Mouse (Mus musculus) cerebellum, adult 9-10 months (tissue): ENCODE measurements around the gene Cerkl.
A peak's percentile ranks its signal among the peaks of the same experiment; 100 is the strongest.

ENCODE experiments used
- DNase-seq: peaks from one replicate; pipeline ENCODE4 v3.0.0; 2022

Cerkl gene

DNA sequence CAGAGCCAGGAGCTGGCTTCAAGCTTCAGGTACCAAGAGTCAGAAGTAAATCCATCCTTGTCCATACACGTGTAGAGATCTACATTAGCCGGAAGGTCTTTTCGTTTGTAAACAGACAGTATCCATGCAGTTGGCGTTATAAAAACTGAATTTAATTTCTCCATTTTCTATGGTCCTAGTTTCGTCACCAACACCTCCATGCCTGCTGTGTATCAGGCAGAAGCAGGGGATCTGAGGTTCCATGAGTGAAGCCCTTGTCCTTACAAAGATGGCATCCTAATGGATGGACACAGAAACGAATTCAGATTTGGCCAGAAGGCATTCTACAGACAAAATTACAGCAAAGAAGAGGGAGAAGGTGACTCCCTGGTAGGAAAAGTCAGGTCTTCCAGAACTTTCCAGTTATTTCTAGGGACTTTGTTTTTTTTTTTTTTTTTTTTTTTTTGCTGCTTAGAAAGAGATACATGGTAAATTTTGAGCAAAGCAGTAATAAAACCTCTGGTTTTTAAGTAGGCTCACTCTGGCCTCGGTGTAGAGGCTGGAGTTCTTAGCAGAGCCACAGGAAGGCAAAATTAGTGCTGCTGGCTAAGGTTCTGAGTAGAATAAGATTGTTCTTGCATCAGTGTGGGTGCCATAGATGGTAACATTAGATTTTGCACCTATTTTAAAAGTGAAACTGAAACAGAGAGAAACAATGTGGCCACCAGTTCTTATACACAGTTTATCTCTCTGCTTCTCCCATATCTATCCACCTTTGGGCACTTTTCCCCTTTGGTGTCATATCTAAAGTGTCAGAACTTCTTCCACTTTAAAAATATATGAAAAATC is 85.0 kb downstream of the Cerkl start:
- DNase-seq, result peak; percentile 34

DNA sequence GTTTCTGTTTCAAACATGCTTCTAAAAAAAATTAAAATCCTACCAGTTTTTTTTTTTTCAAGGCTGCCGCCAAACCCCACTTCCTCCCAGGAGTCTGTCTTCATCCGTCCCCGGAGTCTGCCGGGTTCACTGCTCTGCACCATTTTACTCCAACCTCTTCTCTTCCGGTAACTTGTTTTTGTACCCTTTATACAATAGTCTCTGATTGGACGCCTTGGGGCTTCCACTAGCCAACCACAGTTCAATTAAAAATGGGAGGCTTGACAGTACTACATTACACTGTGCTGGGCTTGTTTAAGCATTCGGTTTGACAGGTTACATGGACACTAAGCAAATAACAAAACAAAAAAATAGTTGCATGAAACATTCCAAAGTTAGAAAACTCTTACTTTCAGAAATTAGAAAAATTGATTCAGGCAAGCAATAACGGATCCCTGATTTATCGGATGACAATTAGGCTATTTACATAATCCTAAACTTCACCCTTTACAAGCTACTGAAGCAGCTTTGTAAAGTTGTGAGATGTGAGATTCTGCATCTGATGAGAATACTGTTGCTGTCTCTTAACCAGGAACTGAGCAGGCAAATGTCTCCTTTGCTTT is 85.8 kb downstream of the Cerkl start:
- DNase-seq, result peak; percentile 32

DNA sequence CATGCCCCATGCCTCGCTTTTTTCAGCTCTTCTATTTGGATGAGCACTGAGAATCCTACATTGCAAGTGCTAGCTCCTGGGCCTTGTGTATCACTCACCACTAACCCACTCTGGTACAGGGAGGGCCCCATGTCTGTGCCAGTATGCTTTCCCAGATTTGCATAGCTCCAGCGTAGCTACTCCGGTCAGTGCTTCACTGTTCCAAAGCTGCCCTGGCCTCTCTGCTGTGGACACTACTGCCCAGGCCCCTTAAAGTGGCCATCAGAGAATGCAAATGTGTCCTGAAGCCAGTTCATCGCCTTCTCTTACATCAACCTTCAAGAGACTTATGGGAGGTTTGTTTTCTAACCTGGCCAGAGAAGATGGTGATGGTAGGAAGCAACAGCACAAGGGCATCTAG is 86.7 kb downstream of the Cerkl start:
- no peak for DNase-seq

DNA sequence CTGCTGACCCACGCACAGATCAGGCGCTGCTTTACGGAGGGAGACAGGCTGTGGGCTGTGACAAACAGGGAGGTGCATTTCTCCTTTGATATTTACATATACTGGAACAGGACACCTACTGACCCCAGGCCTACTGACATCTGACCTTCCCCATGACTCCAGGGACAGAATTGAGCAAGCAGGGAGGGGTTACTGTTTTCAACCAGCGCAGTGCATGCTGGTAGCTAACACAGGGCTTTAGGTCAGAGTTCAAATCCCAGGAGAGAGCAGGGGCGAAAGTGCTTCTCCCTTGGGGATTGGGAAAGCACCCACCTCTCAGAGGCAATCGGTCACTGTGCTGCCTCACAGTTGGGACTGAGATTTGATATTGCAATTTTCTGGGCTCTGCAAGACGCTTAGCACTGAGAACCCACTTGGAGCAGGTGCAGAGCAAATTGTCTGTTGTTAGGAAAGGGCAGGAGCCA is 87.5 kb downstream of the Cerkl start:
- DNase-seq, result no peak

DNA sequence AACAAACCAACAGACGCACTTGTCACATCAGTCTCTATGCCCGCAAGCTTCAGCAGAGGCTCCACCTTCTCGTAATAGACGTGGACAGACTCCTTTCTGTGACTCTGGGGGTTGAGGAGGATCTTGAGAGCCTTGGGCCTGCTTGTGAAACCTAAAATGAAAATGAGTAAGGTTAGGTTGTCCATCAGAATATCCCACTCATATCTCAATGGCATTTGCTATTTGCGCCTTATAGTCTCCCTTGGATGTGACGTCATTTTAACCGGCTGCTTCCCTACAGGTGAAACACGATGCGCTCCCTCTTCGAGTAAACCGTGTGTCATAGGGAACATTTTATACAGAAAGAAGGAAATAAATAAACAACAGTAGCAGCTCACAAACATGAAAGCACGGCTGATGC is 87.9 kb downstream of the Cerkl start:
- no peak for DNase-seq

DNA sequence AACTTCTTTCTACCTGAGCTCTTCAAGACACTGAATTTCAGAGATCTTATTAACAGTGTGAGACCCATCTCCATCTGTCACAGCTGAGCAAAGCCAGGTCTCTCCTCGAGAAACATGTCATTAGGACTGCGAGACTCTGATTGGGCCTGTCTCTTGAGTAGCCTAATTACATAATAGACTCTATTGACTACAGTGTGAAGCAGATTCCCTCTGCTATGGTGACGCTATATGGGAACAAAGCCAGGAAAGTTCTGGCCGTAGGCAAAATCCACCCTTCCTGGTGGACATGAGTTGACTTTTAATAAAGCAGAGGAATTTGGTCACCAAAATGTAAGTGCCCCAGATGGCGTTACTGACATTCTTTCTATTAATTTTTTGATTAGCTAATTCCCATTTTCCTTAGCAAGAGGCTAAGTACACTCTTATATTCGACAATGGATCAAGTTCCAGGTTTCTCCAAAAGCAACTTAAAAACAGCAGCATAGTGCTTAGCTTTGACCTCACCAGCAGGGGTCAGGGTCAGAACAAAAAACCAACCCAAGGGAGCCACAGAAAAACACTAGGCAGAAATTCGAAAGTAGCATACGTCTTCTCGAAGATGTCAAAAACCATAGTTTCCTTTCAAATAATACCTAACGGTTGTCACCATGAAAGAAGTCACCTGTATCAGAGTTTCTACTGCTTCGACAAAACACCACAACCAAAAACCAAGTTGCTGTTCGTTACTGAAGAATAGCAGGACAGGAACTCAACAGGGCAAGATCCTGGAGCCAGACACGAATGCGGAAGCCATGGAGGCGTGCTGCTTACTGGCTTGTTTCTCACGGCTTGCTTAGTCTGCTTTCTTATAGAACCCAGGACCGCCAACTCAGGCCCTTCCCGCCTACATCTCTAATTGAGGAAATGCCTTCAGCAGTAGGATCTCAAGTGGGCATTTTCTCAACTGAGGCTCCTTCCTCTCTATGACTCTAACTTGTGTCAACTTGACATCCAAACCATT is 88.8 kb downstream of the Cerkl start:
- DNase-seq, result peak; percentile 65

DNA sequence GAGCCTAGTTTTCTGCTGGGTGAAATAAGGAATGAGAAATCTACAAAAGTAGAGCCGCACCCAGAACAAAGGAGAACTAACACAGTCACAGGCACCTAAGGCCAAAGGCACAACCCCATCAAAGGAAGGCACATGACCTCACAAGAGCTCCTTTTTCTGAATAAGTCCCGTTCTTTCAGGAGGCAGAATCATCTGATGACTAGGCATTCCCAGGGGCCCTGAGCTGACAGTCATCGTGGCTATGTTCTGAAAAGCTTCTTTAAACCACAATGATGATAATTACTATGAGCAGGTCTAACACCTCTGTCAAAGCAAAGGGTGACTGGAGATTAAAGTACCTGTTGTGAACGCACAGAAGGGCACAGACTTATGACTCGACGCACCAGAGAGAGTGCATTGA is 92.7 kb downstream of the Cerkl start:
- no peak for DNase-seq

DNA sequence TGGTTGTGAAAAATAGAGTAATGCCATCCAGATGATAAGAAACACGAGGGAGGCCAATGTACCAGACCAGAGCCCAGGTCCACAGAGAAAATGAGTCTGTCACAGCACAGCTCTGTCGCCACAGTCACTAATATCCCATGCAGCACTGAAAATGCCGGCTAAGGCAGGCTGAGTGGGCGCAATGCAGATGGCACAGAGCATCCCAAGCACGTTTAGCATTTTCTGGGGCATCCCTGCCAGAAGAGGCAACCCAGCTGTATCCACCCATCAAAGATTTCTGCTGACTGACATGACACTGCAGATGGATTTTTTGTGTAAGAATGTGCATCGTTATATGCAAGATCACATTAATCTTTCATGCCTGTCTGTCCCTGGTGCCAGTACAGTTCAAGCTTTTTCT is 94.6 kb downstream of the Cerkl start:
- DNase-seq, result no peak

DNA sequence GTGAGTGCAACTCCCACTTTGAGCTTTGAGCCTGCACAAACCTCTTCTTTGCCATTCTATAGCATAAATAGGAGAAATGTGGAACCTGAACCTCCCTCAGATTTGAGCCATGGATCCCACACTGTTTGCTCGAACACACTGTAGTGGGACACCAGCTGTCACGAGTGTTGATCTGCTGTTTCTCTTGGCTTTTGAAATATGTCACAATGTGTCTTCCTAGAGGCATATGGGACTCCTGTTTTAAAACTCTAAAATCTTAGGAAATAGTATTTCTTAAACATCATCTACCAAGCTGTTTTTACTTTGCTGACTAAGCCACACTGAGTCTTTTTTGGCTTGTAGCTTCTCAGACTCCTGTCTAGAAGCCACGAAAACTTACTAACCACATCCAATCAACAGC is 98.8 kb downstream of the Cerkl start:
- DNase-seq, result no peak

DNA sequence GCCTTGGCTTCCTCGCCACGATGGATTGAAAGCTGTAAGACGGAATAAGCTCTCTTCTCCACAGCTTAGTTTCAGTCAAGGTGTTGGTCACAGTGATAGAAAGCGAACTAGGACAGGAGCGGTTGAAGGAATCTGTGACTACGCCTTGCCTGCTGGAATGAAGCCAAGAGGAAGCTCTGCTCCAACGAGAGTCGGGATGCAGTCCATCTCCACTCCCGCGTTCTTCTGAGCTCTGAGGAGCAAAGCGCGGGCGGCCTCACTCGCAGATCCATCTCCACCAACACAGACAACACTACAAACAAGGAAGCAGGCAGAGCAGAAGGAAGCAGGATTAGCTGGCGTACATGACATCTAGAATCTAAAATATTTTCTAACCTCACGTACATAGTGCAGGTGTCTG is 101.8 kb downstream of the Cerkl start:
- DNase-seq, result no peak

DNA sequence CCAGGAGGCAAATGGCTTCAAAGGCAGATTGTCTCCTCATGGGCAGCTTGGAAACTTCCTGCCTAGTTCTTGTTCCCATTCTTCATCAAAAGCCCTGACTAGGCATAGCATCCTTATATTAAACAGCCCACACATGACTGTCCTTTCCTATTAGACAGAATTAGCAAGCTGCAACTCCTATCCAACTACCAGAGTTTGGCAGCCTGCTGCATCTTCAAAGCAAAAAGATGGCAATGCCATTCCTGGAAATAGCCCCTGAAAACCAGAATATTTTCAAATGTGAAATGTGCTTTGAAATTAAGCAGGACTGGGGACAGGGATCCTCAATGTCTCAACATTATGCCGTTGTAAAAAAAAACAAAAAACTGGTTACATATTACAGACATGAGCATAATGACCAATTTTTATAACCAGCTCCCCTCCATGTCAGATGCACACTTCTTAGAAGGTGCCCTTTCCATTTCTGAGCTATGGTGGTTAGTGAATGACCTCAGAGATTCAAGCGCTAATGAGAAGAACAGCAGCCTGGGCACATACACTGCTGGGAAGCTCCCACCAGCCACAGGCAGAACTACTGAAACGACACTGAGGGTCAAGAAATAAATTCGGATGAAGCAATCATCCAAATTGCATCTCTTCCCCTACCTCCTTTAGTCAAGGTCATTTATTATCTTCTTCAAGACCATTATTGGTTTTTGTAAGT is 104.3 kb downstream of the Cerkl start:
- DNase-seq, result no peak

DNA sequence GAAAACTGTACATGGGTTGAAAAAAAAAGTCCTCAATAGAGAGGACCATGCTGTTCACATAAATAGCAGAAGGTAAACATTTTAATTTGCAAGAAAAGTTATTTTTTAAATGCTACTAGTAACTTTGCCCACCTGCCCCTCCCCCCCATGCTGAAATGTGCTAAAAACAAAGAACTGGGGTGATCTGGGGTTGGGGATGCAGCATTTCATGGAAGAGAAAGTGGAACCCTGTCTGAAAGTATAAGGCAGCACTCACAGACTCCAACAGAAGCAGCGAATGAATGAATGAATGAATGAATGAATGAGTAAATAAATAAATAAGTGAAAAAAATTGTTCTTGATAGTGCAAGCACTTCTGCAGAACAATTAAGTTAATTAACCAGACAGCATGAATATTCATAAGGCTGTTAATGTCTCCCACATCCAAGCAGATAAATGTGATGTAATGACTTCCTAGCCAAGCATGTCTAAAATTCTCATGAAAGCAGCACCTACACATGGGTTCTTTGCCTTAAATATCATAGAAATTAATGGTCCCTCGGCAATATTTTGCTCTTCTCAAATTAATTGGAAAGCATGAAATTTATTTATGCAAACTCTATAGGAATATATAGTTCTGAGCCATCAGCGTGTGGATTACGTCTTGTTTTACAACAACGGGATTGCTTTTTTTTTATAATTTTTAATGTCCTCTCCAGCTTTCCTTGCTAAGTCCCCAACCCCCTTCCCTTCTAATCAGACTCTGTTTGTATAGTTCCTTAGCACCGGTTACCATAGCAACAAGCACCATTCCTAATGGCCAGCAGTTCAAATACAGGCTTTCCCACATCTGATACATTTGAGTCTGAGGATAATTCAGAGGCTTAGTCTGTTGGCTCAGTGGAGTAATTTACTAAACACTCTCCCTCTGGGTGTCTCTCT is 105.1 kb downstream of the Cerkl start:
- no peak for DNase-seq

DNA sequence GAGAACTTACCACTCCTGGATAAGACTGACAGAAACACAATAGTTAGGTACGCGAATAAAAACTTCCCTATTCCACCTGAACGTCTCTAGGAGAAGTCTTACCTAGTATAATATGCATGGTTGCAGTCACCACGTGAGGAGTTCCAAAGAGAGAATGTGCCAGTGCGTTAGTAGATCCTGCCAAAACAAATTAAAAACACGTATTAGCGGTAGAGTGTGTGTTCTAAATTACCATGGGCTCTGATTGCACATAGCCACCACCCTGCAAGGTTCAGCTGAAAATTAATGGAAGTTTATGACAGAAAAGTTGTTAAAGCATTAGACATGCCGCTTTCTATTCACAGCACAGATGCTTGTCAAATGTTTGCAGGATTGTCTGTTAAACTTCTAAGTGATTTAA is 113.5 kb downstream of the Cerkl start:
- DNase-seq, result no peak

DNA sequence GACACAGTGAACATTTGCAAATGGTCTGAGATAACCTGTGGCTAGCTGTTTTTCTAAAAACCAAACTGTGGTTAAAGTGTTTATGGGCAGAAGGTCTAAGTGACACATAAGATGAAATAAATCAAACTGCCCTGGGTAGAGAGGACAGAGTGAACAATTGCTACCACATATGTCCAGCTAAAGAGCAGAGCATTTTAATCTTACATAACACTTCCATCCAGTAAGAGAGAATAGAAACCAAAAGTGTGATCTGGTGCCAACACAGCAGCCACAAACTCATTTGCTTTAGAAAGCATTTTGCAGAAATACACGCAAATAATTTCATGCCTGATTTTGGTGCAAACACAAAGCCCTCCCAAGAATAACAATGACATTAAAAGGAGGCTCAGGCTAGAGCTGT is 117.6 kb downstream of the Cerkl start:
- no peak for DNase-seq

DNA sequence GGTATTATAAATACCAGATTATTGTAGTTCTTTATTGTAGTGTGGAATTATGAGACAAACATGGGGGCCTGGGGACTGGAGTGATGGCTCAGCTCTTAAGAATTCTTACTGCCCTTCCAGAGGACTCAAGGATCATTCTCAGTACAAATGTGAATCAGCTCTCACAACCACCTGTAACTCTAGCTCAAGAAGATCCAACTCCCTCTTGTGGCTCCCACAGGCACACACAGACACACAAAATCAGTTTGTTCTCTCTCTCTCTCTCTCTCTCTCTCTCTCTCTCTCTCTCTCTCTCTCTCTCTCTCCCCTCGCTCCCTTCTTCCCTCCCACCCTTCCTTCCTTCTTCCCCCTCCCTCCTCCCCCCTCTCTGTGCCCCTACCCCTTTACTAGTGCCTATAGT is 120.4 kb downstream of the Cerkl start:
- no peak for DNase-seq

DNA sequence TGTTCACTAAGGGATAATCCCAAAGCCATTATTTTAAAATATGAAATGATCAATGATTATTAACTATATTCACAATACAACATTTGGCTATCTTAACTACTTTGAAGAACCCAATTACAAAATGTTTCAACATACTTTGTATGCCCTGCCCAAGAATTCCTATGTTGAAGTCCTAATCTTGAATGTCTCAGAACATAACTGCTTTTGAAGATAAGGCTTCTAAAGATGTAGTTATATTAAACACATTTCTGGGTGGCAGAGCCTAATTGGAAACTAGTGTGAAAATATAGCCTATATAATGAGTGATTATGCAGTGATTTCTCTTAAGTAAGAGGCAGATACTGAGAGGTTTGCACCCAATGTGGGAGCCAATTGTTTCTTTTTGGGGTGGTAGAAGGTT is 121.9 kb downstream of the Cerkl start:
- DNase-seq, result no peak

DNA sequence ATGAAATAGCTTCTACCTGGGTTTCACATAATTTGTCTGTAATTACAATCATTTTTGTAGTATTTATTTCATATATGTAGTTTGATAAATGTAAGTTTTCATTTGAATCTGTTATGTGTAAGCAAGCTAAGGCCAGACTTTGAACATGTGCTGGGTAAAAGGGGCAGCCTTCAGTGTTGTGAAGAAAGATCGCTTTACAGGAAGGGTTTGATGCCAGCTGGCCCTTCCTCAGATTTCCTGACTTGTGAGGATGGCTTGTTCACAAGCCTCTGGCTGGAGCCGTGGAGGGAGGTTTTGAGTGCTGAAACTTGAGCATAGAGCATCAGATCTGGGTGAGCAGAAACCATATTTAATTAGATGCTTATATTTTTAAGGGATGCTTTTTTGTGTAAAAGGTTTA is 128.5 kb downstream of the Cerkl start:
- DNase-seq, result no peak

DNA sequence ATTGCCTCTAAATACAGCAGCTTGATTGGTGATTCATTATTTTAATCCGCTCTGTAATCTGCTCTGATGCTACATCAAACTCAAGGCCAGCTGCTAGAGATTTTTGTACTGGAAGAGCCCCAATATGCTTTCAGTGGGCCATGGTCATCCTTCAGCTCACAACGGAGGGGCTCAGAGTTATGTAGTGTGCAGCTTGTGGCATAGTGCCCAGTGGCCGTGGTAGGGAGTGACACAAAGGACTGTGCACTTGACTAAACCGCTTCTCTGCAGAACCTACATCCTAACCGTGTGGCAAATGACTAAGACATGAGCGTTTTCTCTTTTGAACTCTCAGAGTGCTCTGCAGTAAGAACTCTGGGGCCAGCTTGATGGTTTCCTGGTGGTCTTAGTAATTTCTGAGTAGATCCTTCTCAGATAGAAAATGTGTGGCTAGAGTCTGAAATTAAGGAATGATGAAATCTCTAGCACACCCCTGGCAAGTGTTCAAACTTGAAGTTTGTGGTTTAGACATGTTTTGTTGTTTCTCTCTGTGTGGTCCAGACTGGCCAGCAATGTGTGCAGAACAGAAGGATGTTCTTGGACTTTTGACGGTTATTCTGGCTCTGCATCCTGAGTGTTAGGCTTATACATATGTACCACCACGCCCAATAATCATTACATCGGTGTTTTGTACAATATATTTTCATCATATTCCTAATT is 140.3 kb downstream of the Cerkl start:
- DNase-seq, result no peak

DNA sequence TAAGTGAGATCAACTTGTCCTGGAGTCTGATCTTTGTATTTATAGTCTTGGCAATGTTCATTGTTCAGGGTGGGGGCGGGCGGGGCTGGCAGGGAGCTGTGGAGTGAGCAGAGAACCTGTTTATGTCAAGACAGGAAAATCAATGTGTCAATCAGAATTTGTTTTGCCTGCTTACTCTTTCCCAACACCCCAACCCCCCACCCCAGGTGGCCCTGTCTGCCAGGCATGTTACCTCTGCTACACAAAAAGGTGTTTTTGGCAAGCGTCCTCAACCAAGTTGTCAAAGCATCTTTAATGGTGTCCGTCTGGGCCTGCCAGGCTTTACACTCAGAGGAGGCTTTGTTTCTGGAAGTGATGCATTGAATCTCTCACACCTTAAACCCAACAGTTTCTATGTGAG is 141.5 kb downstream of the Cerkl start:
- no peak for DNase-seq

DNA sequence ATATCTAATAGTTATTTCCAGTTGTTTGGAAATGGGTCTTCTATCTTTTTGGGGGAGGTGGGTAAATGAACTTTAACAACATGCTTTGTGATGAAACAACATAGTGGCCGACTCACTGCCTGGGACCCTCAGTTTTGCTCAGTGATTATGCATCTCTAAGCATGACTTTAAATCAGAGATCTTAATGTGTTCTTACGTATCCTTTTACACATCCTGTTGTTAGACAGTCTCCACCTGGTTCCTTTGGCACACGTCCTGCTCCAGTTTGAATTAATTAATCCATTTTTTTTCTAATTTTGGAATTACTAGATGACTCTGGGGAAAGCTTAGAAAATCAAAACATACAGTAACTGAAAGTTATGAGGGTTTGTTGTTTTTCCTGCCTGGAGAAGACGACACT is 144.1 kb downstream of the Cerkl start:
- DNase-seq, result no peak
